Mouse (Mus musculus): ENCODE measurements at regions not wholly inside any gene's neighbourhood (a gene's known extent, or its start where the extent isn't known, plus 50 kb on each side); places are given as distances from the start of the nearest gene placed in this dataset.

GRCm38 (mm10) chr1:194041393-194042352, 576.3 kb upstream of the Plxna2 start:
- no peak for DNase-seq (ENCODE audit: low spot score)

DNA sequence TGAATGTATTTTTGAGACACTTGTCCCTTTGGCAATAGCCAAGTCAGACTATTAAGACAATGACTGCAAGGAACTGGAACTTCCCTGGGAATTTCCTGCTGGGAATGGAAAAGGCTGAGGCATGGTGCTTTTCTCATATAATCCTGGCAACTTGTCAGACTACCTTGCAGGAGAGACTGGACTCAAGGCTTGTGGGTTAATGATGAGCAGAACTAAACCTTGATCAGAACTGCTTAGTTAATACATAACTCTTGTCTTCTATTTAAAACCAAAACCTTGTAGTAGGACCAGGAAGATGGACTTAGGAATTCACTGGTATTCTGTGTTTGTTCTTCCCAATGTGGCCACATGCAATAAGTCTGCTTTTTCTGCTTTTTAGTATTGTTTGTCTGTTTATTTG, 579.3 kb upstream of the Plxna2 start:
- DNase-seq (ENCODE audit: low spot score), result no peak

- no peak for DNase-seq (ENCODE audit: low spot score)
These were observed 583.7 kb upstream of the Plxna2 start for GRCm38 (mm10) chr1:194034199-194034883.

- DNase-seq (ENCODE audit: low spot score), result no peak
These were observed 585.4 kb upstream of the Plxna2 start for GRCm38 (mm10) chr1:194032603-194033002.

GRCm38 (mm10) chr1:194030651-194031228, 587.3 kb upstream of the Plxna2 start:
- no peak for DNase-seq (ENCODE audit: low spot score)

- DNase-seq (ENCODE audit: low spot score), result no peak
These were observed 590.9 kb upstream of the Plxna2 start for GRCm38 (mm10) chr1:194026958-194027692.

GRCm38 (mm10) chr1:194026213-194026612, 591.8 kb upstream of the Plxna2 start:
- no peak for DNase-seq (ENCODE audit: low spot score)

- DNase-seq (ENCODE audit: low spot score), result no peak
These were observed 598.7 kb upstream of the Plxna2 start for GRCm38 (mm10) chr1:194019282-194019681.

GRCm38 (mm10) chr1:193992226-193992625, 622.1 kb upstream of the Camk1g start:
- DNase-seq (ENCODE audit: low spot score), result no peak

- no peak for DNase-seq (ENCODE audit: low spot score)
These were observed 620.0 kb upstream of the Camk1g start for GRCm38 (mm10) chr1:193989956-193990675.

GRCm38 (mm10) chr1:193988970-193989904, 619.1 kb upstream of the Camk1g start:
- no peak for DNase-seq (ENCODE audit: low spot score)

DNA sequence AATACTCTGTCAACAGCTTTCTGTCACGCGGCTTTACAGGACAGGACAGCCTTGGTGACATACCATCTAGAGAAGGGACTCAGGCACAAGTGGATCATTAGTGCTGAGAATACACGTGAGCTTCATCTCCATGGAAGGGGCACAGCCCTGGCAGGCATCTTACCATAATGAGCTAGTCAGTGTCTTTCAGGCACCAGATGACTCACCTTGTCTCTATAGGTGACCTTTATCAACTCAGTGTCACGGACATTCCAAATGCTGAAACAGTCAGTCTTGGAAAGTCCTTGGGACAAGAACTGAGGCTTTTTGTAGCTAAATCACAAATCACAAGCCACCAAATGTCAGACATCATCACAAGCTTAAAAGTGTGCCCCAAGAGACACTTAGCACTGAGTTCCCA, 610.5 kb upstream of the Camk1g start:
- DNase-seq (ENCODE audit: low spot score), result no peak

GRCm38 (mm10) chr1:193971537-193971936, 601.4 kb upstream of the Camk1g start:
- no peak for DNase-seq (ENCODE audit: low spot score)

DNA sequence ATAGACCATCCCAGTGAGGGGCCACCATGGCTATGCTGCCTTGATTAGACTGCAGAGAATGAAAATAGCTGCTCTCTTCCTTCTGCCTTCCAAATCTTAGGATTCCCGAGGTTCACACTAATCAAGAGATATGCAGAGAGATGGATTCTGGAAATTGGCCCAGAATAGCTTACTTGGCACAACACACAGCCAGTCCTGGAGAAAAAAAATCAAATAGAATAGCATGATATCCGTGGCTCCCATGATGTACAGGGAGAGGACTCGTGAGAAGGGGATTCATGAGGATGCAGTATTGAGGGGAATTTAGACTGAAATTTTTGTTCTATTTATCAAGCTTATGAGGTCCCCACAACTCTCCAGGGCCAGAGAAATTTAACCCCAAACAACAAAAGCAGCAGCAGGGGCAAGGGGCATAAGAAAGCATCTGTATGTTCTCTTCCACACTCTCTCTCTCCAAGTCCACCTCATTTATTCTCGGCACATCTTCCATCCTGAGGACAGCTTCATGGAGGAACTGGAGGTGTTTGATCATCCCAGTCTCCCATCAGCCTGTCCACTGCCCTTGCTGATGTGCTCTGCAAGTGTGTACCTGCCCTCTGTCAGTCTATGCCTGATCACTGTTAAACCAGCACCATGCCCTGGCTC, 599.3 kb upstream of the Camk1g start:
- DNase-seq (ENCODE audit: low spot score), result no peak

DNA sequence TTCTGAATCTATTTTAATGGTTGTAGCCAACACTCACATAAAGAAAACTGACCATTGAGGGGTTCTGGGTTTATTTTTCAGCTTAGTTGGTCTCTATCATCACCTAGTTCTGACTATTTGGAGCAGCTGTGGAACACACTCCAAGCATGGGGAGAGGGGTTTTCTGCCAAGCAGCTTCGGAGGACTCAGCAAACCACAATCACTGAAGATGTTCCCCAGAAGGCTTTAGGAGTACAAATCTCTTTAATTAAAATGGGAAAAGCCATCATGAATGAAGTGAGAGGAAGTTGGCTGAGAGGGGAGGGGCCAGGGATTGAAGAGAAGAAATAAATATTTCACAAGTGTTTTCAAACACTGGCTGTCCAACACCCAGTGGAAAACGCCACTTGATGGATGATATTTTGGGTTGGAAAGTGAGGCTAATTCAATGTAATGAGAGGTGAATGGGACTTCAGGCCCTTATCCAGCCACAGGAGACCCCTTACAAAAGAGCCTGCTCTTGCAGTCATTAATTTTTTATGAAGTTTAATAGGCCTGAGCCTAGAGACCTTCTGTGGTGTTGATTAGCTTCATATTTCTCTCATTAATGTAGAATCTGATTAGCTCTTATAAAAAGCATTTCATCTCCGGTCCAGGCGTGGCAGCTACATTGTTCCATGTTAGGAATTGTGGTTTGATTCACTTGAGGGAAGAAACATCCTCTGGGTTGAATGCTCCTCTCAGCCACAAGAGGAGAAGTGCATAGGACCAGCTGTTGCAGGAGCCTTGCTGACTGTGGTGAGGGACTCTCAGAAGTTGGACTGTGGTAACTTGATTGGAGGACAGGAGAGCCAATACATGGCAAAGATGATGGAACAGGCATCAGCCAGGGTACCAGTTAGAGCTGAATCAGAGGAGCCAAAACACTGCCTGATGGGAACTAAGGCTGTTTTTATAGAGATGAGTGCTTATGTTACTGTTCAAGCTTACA, 598.1 kb upstream of the Camk1g start:
- no peak for DNase-seq (ENCODE audit: low spot score)

GRCm38 (mm10) chr1:193966652-193967555, 596.8 kb upstream of the Camk1g start:
- DNase-seq (ENCODE audit: low spot score), result no peak

DNA sequence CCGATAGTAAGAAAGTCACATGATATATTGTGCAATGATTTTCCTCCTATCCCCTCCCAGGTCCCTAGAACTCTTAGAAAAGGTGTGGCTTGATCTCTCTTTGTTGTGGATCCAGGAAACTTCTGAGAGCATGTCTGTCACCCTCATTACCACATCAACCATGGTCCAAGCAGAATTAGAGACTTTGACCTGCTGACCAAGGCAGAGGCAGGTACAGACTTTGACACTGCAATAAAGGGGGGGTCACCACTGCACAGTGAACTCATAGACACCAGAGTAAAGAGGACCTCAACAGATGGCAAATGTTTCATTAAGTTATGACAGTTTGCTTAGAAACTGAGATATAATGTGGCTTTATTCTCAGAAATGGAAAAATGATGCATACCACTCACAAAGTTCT, 595.2 kb upstream of the Camk1g start:
- no peak for DNase-seq (ENCODE audit: low spot score)

DNA sequence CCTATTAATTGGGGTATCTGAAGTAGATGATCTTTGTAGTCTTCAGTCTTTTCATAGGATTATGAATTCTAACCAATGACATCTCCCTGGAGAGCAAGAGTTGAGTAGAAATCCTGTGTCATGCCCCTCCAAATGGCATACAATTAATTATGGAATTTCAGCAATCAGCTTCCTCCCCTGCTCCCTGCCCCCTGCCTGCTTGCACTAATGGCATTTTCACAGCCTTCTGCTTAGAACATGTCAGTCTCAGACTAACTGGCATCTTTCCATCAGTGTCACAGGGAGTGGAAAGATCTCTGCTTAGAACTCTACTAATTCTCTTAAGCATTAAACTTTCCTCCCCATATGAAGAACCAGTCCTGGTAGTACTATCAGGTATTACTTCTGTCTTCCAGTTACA, 581.8 kb upstream of the Camk1g start:
- DNase-seq (ENCODE audit: low spot score), result no peak
